Mouse (Mus musculus) brain, embryonic 18.5 days (tissue): ENCODE results near the gene Smarcd1.
"Not testable (repeated sequence)": the region's sequence is repeated elsewhere in the genome, so short reads cannot be mapped to it uniquely, and the experiment has no call there.

ENCODE experiments used
- DNase-seq: peaks from one replicate; pipeline ENCODE4 v3.0.0-alpha.2; 2012; ENCODE audit warnings: low read depth, low spot score

The Smarcd1 gene

GRCm38 (mm10) chr15:99714858-99715257 is 12.9 kb downstream of the Smarcd1 start:
- no peak for DNase-seq

- DNase-seq: no peak
Measured at GRCm38 (mm10) chr15:99715361-99715865, 13.5 kb downstream of the Smarcd1 start.

GRCm38 (mm10) chr15:99715982-99716746 is 14.2 kb downstream of the Smarcd1 start:
- DNase-seq: no peak

GRCm38 (mm10) chr15:99716814-99717213 is 14.9 kb downstream of the Smarcd1 start:
- no peak for DNase-seq

GRCm38 (mm10) chr15:99717386-99718334 is 15.7 kb downstream of the Smarcd1 start, which contains the start of gene Gpd1:
TSS of gene Gpd1 (plus strand) at chr15:99717515.
- no peak for DNase-seq

GRCm38 (mm10) chr15:99718461-99719021 is 16.6 kb downstream of the Smarcd1 start:
- no peak for DNase-seq

GRCm38 (mm10) chr15:99719865-99720264 is 17.9 kb downstream of the Smarcd1 start:
- no peak for DNase-seq

- DNase-seq: no peak
Measured at GRCm38 (mm10) chr15:99721921-99722743, 20.2 kb downstream of the Smarcd1 start.

- DNase-seq: no peak
Measured at GRCm38 (mm10) chr15:99723120-99723514, 21.2 kb downstream of the Smarcd1 start.

GRCm38 (mm10) chr15:99723515-99724291 is 21.8 kb downstream of the Smarcd1 start:
- no peak for DNase-seq

- DNase-seq: no peak
Measured at GRCm38 (mm10) chr15:99724292-99725021, 22.5 kb downstream of the Smarcd1 start.

GRCm38 (mm10) chr15:99725341-99726155 is 23.6 kb downstream of the Smarcd1 start, which contains the start of gene Cox14:
TSS of gene Cox14 (plus strand) at chr15:99725618.
- peak; percentile 99 for DNase-seq

- DNase-seq: no peak
Measured at GRCm38 (mm10) chr15:99726549-99726948, 24.6 kb downstream of the Smarcd1 start.

GRCm38 (mm10) chr15:99727039-99727438 is 25.1 kb downstream of the Smarcd1 start:
- DNase-seq: not testable (repeated sequence)

GRCm38 (mm10) chr15:99727525-99727924 is 25.6 kb downstream of the Smarcd1 start:
- no peak for DNase-seq

GRCm38 (mm10) chr15:99728211-99728610 is 26.3 kb downstream of the Smarcd1 start:
- DNase-seq: no peak

- no peak for DNase-seq
Measured at GRCm38 (mm10) chr15:99729056-99729783, 27.3 kb downstream of the Smarcd1 start.

GRCm38 (mm10) chr15:99731167-99731566 is 29.2 kb downstream of the Smarcd1 start:
- DNase-seq: no peak
